Mouse (Mus musculus): Measurements from ENCODE around the gene Kcne1. TPM values are rescaled to one million over a fixed set of nuclear protein-coding genes. Genes with fewer than 3 reads are reported as not detected.

Gene Kcne1
- total and polyA plus RNA-seq, 3 experiments = 0.26 to 0.48 TPM; not detected in 1

DNA sequence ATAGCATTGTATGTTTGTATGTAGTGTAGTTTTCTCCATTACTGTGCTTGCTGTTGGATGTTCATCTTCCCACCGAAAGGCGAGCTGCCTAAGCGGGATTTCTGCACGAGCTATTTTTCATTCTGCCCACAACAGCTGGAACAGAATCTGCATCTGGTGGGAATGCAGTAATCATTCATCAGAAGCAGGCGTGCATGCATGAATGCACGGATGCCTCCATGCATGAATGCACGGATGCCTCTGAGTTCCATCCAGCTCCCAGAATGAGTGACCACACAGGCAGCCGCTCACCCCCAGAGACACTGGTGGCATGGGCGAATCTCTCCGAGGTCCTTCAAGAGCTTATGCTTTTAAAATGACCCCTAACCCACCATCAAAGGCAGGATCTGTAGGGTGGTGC lies 1.7 kb downstream of the Kcne1 start:
- in situ Hi-C loops (cut with MboI; ENCODE audit: low pct_ligation_motif_present, low pct_unique_long_range_greater_than_20kb, low sequenced_read_pairs) (no loop called here), dilution Hi-C loops (cut with MboI; ENCODE audit: extremely low pct_ligation_motif_present, extremely low pct_unique_long_range_greater_than_20kb, low sequenced_read_pairs) (no loop called here)
- Histone ChIP-seq H3K4me1 (ENCODE audit: control insufficient read depth in 1 of 2, insufficient read depth in 2 of 2) (peaks cover 23 to 46% of the 10 kb centered on the region in 2 experiments), H3K4me2 (ENCODE audit: insufficient read depth, low read depth, poor library complexity, severe bottlenecking) (no peak overlapping the region), H3K27me3 (replicated peaks) (peaks cover 12% of the 10 kb centered on the region), H3K27ac (ENCODE audit: insufficient read depth, low read depth) (no peak overlapping the region), H3K9me3 (replicated peaks; ENCODE audit: low read length) (no peaks in the 10 kb centered on the region), H3K36me3 (replicated peaks in 1 of 2; ENCODE audit: control insufficient read depth in 1 of 2, insufficient read depth in 1 of 2, low read length in 1 of 2) (no peaks in the 10 kb centered on the region), H3K79me2 (replicated peaks; ENCODE audit: control insufficient read depth, extremely low read depth, insufficient read depth, poor library complexity, severe bottlenecking) (no peaks in the 10 kb centered on the region), H3K4me3 (replicated peaks in 1 of 3; ENCODE audit: low read depth in 2 of 3, low read length in 2 of 3, poor library complexity in 1 of 3) (no peak overlapping the region), H3K9ac (ENCODE audit: insufficient read depth, low read depth) (no peak overlapping the region)
- TF ChIP-seq RCOR1 (conservative IDR thresholded peaks at IDR 0.05; ENCODE audit: low read depth, low read length) (0 out of 2 replicates have a peak, but pooled peaks have one; percentile 46), ZKSCAN1 (IDR thresholded peaks at IDR 0.05; ENCODE audit: borderline replicate concordance, low read depth, low read length) (no peak), CHD2 (IDR thresholded peaks at IDR 0.05; ENCODE audit: low read length) (0 out of 2 replicates have a peak, but pooled peaks have one; percentile 11), TCF12 (IDR thresholded peaks at IDR 0.05; ENCODE audit: low read depth, low read length) (peak; percentile 41; the same call in 1 of the 2 replicates), EP300 (IDR thresholded peaks at IDR 0.05; ENCODE audit: low read length) (peak; percentile 40; the same call in 1 of the 2 replicates), MAFK (IDR thresholded peaks at IDR 0.05; ENCODE audit: insufficient replicate concordance, low read length) (0 out of 2 replicates have a peak, but pooled peaks have one; percentile 20), ETS1 (conservative IDR thresholded peaks at IDR 0.05; ENCODE audit: low read depth, low read length) (peak; percentile 49), BHLHE40 (IDR thresholded peaks at IDR 0.05; ENCODE audit: low read depth, low read length) (peak; percentile 71), USF2 (conservative IDR thresholded peaks at IDR 0.05; ENCODE audit: low read depth, low read length) (no peak)
- DNase-seq (ENCODE audit: extremely low read depth) = no peak

DNA sequence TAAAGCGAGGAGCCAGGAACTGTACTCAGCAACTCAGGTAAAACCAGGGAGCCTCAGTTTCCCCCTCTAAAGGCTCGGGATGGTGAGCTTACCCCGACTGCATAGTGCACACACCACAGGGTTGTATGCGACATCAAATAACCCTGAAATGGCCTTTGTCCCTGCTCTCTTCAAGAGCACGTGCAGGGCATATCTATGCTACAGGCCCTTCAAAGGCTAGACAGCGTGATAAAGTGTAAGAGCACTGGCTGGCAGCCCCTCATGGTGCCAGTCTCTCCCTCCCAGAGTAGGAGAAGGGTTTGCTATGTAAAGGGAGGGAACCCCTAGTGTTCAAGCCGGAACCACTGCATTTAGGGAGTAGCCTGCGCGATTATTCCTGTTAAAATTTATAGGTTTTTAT lies 2.2 kb downstream of the Kcne1 start:
- no peak for TF ChIP-seq HCFC1 (IDR thresholded peaks at IDR 0.05; ENCODE audit: low read depth, low read length)
- TF ChIP-seq SMC3 (IDR thresholded peaks at IDR 0.05; ENCODE audit: low read depth, low read length) = no peak
- TF ChIP-seq ZKSCAN1 (IDR thresholded peaks at IDR 0.05; ENCODE audit: borderline replicate concordance, low read depth, low read length) = no peak
- no peak for TF ChIP-seq JUN (IDR thresholded peaks at IDR 0.05; ENCODE audit: insufficient read depth, low read depth, low read length)
- no peak for TF ChIP-seq ZC3H11A (IDR thresholded peaks at IDR 0.05; ENCODE audit: low read depth, low read length)
- TF ChIP-seq USF1 (IDR thresholded peaks at IDR 0.05; ENCODE audit: low read depth, low read length) = no peak
- TF ChIP-seq KAT2A (IDR thresholded peaks at IDR 0.05; ENCODE audit: insufficient replicate concordance, low read length) = no peak
- TF ChIP-seq CHD1 (IDR thresholded peaks at IDR 0.05; ENCODE audit: low read depth, low read length) = no peak
- no peak for TF ChIP-seq MEF2A (IDR thresholded peaks at IDR 0.05; ENCODE audit: borderline replicate concordance, low read depth, low read length)
- no peak for TF ChIP-seq ZNF384 (IDR thresholded peaks at IDR 0.05; ENCODE audit: low read depth, low read length)
- TF ChIP-seq RCOR1 (conservative IDR thresholded peaks at IDR 0.05; ENCODE audit: low read depth, low read length) = no peak
- no peak for TF ChIP-seq CHD2 (IDR thresholded peaks at IDR 0.05; ENCODE audit: low read length)
- TF ChIP-seq E2F4 (IDR thresholded peaks at IDR 0.05; ENCODE audit: insufficient replicate concordance, low read depth, low read length) = no peak
- in situ Hi-C loops (cut with MboI; ENCODE audit: low pct_ligation_motif_present, low pct_unique_long_range_greater_than_20kb, low sequenced_read_pairs) = no loop called here
- H3K36me3 ChIP-seq (replicated peaks in 1 of 2; ENCODE audit: control insufficient read depth in 1 of 2, insufficient read depth in 1 of 2, low read length in 1 of 2) = no peaks in the 10 kb centered on the region
- H3K4me2 ChIP-seq (ENCODE audit: insufficient read depth, low read depth, poor library complexity, severe bottlenecking) = no peak overlapping the region
- dilution Hi-C loops (cut with MboI; ENCODE audit: extremely low pct_ligation_motif_present, extremely low pct_unique_long_range_greater_than_20kb, low sequenced_read_pairs) = no loop called here
- no peak overlapping the region for H3K4me3 ChIP-seq (replicated peaks in 1 of 3; ENCODE audit: low read depth in 2 of 3, low read length in 2 of 3, poor library complexity in 1 of 3)
- no peak overlapping the region for H3K27ac ChIP-seq (ENCODE audit: insufficient read depth, low read depth)
- no peak overlapping the region for H3K9ac ChIP-seq (ENCODE audit: insufficient read depth, low read depth)
- H3K4me1 ChIP-seq (ENCODE audit: control insufficient read depth in 1 of 2, insufficient read depth in 2 of 2) = peaks cover 23 to 44% of the 10 kb centered on the region in 2 experiments
- H3K27me3 ChIP-seq (replicated peaks) = peaks cover 10% of the 10 kb centered on the region
- DNase-seq (ENCODE audit: extremely low read depth) = no peak
- H3K79me2 ChIP-seq (replicated peaks; ENCODE audit: control insufficient read depth, extremely low read depth, insufficient read depth, poor library complexity, severe bottlenecking) = no peaks in the 10 kb centered on the region
- no peaks in the 10 kb centered on the region for H3K9me3 ChIP-seq (replicated peaks; ENCODE audit: low read length)
